Mouse (Mus musculus) ES-E14 (cell line): ENCODE results near the gene Grid2.

Experiments
- CHD2 ChIP-seq: IDR thresholded peaks from 2 replicates; pipeline ENCODE4 v1.6.1; 2014; ENCODE audit warnings: mild to moderate bottlenecking, low read depth, low read length, inconsistent platforms
- HCFC1 ChIP-seq: IDR thresholded peaks from 2 replicates; pipeline ENCODE4 v1.6.1; 2012; ENCODE audit warnings: low read length, inconsistent platforms, borderline replicate concordance; ENCODE audit not compliant: insufficient read depth
- MAFK ChIP-seq: IDR thresholded peaks from 2 replicates; pipeline ENCODE4 v1.6.1; 2014; ENCODE audit warnings: mild to moderate bottlenecking, low read depth, low read length, inconsistent platforms; ENCODE audit not compliant: insufficient read depth
- ZNF384 ChIP-seq: IDR thresholded peaks from 2 replicates; pipeline ENCODE4 v1.6.1; 2012; ENCODE audit warnings: low read depth, low read length, inconsistent platforms

DNA sequence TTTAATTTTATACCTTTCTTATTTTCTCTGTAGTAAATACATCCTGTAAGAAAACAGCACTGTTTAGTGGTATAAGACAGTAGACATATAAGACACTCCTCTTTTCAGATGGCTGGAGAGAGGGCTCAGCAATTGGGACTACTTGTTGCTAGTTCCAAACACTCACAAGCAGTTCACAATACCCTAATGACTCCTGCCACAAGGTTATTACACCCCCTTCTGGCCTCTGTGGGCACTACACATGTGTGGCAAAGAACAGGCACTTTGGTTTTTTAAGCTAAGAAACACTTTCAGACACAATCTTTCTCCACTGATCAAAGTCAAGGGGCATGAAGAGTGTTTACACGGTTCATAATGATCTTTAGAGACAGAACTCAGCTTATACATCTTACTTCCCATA lies 1352.3 kb downstream of the Grid2 start:
- TF ChIP-seq MAFK, result no peak
- TF ChIP-seq ZNF384, result no peak
- no peak for TF ChIP-seq CHD2
- no peak for TF ChIP-seq HCFC1
